Mouse (Mus musculus) forebrain, postnatal 0 days (tissue): ENCODE measurements around the gene Enpep. TPM values are rescaled to one million over a fixed set of nuclear protein-coding genes. Genes with fewer than 3 reads are reported as not detected.

Experiments
- ATAC-seq: fragments of 200-750 bp; cut with Nextera tagmentation; 2 replicates; pipeline ENCODE4 v1.8.0; 2017; ENCODE audit warnings: mild to moderate bottlenecking, moderate library complexity
- DNase-seq: peaks from one replicate; pipeline ENCODE4 v3.0.0-alpha.2; 2015
- H3K27ac ChIP-seq: fragments of 300-500 bp; sonication (generic); 2 replicates; pipeline ENCODE4 v1.5.1; 2014; ENCODE audit warnings: low read depth, mild to moderate bottlenecking, antibody characterized with exemption, low read length, moderate library complexity, mixed read lengths
- H3K27me3 ChIP-seq: fragments of 300-500 bp; sonication (generic); 2 replicates; pipeline ENCODE4 v1.6.1; 2014; ENCODE audit warnings: mild to moderate bottlenecking, low read length, mixed read lengths; ENCODE audit not compliant: insufficient read depth
- H3K36me3 ChIP-seq: fragments of 300-500 bp; sonication (generic); 2 replicates; pipeline ENCODE4 v1.6.1; 2014; ENCODE audit warnings: mild to moderate bottlenecking, moderate library complexity; ENCODE audit not compliant: insufficient read depth
- H3K4me1 ChIP-seq: fragments of 300-500 bp; sonication (generic); 2 replicates; pipeline ENCODE4 v1.6.1; 2014; ENCODE audit warnings: antibody characterized with exemption; ENCODE audit not compliant: insufficient read depth
- H3K4me2 ChIP-seq: fragments of 300-500 bp; sonication (generic); 2 replicates; pipeline ENCODE4 v1.6.1; 2014; ENCODE audit warnings: low read depth, mild to moderate bottlenecking, moderate library complexity
- H3K4me3 ChIP-seq: fragments of 300-500 bp; sonication (generic); 2 replicates; pipeline ENCODE4 v1.5.1; 2014; ENCODE audit warnings: low read depth, low read length, mixed read lengths
- H3K9ac ChIP-seq: fragments of 300-500 bp; sonication (generic); 2 replicates; pipeline ENCODE4 v1.6.1; 2014; ENCODE audit warnings: mild to moderate bottlenecking
- H3K9me3 ChIP-seq: fragments of 300-500 bp; sonication (generic); 2 replicates; pipeline ENCODE4 v1.6.1; 2016; ENCODE audit warnings: low read length
- CTCF ChIP-seq: sonication (generic); IDR thresholded peaks from 2 replicates; pipeline ENCODE4 v1.5.1; 2016; ENCODE audit warnings: antibody characterized with exemption, control low read depth, low read depth
- WGBS: fragments of 180-500 bp; shearing (Covaris S2); extraction: QIAGEN DNeasy Blood & Tissue Kit; methylation state at CpG from one replicate; pipeline ENCODE4 v1.1.7; 2014; 5-methylcytosine and 5-hydroxymethylcytosine counted together
- polyA plus RNA-seq: library from polyadenylated mRNA; unstranded; fragments of >200 nt; fragmentation: Nextera tagmentation; extraction: Ambion mirVana; gene quantifications from 2 replicates; pipeline ENCODE4 v1.2.1, GENCODE M21; 2015
- total RNA-seq: library from RNA; depleted of rRNA; stranded (reverse); fragments of >200 nt; gene quantifications from 2 replicates; pipeline ENCODE4 v1.2.3, GENCODE M21; 2014

Enpep gene
- total and polyA plus RNA-seq, 2 experiments from 2014 or later: 1.5 to 5.7 TPM

- H3K27me3 ChIP-seq: no peaks in the 10 kb centered on the region
- H3K4me3 ChIP-seq: no peak overlapping the region
- no peak overlapping the region for H3K9ac ChIP-seq
- no peaks in the 10 kb centered on the region for H3K4me1 ChIP-seq
- no peaks in the 10 kb centered on the region for H3K9me3 ChIP-seq
- no peak overlapping the region for H3K27ac ChIP-seq
- WGBS: 95% methylated on average over 8 of the region's 8 CpGs
- TF ChIP-seq CTCF: no peak
- DNase-seq (no peak), ATAC-seq (no peak)
- H3K36me3 ChIP-seq: no peaks in the 10 kb centered on the region
- H3K4me2 ChIP-seq: no peak overlapping the region
These were observed 20.0 kb downstream of the Enpep start for GRCm38 (mm10) chr3:129312511-129312910.

DNA sequence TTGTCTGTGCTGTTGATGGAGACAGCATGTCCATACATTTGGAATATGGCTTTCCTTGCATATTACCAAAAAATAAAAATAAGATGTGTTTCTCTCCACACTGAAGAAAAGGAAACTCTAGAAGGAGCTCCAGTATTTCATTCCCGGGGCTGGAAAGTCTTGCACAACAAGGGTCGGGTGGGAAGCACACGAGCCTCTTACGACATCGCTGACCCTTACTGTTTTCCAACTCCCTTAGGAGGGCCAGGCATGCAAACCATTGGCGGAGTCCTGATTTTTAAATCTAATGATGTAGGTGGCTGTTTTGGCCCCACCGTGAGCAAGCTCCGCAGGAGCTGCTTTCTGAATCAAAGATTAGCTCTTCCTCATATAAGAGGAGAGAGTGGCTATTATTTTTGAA, 20.6 kb downstream of the Enpep start:
- Histone ChIP-seq H3K4me3 (no peak overlapping the region), H3K4me1 (no peaks in the 10 kb centered on the region), H3K27me3 (no peaks in the 10 kb centered on the region), H3K27ac (no peak overlapping the region), H3K36me3 (no peaks in the 10 kb centered on the region), H3K9me3 (no peaks in the 10 kb centered on the region), H3K9ac (no peak overlapping the region), H3K4me2 (no peak overlapping the region)
- no peak for DNase-seq
- no peak for ATAC-seq
- 84% methylated on average over 8 of the region's 8 CpGs for WGBS
- TF ChIP-seq CTCF: no peak

GRCm38 (mm10) chr3:129309926-129310325, 22.6 kb downstream of the Enpep start:
- Histone ChIP-seq H3K9ac (no peak overlapping the region), H3K27ac (no peak overlapping the region), H3K4me1 (no peaks in the 10 kb centered on the region), H3K4me3 (no peak overlapping the region), H3K9me3 (no peaks in the 10 kb centered on the region), H3K27me3 (no peaks in the 10 kb centered on the region), H3K4me2 (no peak overlapping the region), H3K36me3 (no peaks in the 10 kb centered on the region)
- WGBS: 47% methylated on average over 5 of the region's 5 CpGs
- no peak for DNase-seq
- TF ChIP-seq CTCF: no peak
- no peak for ATAC-seq

GRCm38 (mm10) chr3:129308876-129309275, 23.6 kb downstream of the Enpep start:
- ATAC-seq: peak; percentile 73
- H3K4me2 ChIP-seq: no peak overlapping the region
- H3K27me3 ChIP-seq: no peaks in the 10 kb centered on the region
- no peaks in the 10 kb centered on the region for H3K4me1 ChIP-seq
- peak; percentile 67 for TF ChIP-seq CTCF
- 55% methylated on average over 9 of the region's 9 CpGs for WGBS
- H3K27ac ChIP-seq: no peak overlapping the region
- no peaks in the 10 kb centered on the region for H3K36me3 ChIP-seq
- H3K9me3 ChIP-seq: no peaks in the 10 kb centered on the region
- H3K9ac ChIP-seq: no peak overlapping the region
- peak; percentile 59 for DNase-seq
- no peak overlapping the region for H3K4me3 ChIP-seq

DNA sequence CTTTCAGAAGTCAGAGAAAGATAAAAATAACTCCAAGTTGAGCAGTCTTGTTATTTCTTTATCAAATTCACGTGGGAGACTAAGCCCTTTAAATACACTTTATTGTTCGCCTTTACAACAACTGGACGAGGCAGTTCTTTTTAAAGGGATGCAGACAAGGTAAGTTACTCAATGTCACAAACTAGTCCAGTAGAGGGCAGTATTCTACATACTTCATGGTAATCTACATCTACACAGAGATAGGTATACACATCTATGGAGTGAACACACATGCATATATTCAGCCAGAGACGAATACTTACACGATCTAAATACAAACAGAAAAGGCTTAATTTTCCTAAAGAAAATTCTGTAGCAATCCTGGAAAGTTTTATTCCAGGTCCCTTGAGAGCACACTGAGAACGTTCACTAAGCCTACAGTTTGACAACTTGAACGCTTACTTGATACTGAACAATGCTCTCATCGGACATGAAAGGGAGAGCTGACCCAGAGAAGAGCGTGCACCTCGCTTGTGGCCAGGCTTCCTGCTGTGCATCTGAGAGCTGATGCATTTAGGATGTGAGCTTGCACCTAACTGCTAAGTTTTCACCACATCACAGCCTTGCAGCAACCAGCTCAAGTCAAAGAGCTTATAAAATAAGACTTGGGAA, 24.3 kb downstream of the Enpep start:
- Histone ChIP-seq H3K36me3 (no peaks in the 10 kb centered on the region), H3K4me3 (no peak overlapping the region), H3K9me3 (no peaks in the 10 kb centered on the region), H3K4me1 (no peaks in the 10 kb centered on the region), H3K27me3 (no peaks in the 10 kb centered on the region), H3K27ac (no peak overlapping the region), H3K4me2 (no peak overlapping the region), H3K9ac (no peak overlapping the region)
- DNase-seq (peak; percentile 66), ATAC-seq (peak; percentile 78)
- TF ChIP-seq CTCF: peak; percentile 74
- 29% methylated on average over 10 of the region's 10 CpGs for WGBS

DNA sequence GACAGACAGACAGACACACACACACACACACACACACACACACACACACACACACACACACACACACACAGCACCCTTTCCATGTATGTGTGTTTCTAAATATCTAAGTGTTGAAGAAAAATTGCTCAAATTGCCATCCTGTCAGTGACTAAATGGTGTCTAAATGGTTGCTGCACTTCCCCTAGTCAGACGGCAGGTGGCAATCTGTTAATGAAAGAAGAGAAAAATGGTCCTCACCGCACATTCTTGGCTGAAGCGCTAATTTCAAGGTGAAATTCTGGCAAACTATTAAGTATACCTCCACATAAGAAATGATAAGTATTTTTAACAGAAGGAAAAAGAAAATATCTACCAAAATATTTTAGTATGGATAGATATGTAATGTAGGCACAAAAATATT, 28.6 kb downstream of the Enpep start:
- H3K4me2 ChIP-seq: no peak overlapping the region
- H3K9me3 ChIP-seq: no peaks in the 10 kb centered on the region
- H3K4me3 ChIP-seq: no peak overlapping the region
- H3K27ac ChIP-seq: no peak overlapping the region
- TF ChIP-seq CTCF: peak; percentile 86
- no peak overlapping the region for H3K9ac ChIP-seq
- peak; percentile 78 for DNase-seq
- peak; percentile 52; the same call in 1 of the 2 replicates for ATAC-seq
- 6% methylated on average over 3 of the region's 3 CpGs for WGBS
- no peaks in the 10 kb centered on the region for H3K36me3 ChIP-seq
- H3K4me1 ChIP-seq: no peaks in the 10 kb centered on the region
- H3K27me3 ChIP-seq: no peaks in the 10 kb centered on the region

DNA sequence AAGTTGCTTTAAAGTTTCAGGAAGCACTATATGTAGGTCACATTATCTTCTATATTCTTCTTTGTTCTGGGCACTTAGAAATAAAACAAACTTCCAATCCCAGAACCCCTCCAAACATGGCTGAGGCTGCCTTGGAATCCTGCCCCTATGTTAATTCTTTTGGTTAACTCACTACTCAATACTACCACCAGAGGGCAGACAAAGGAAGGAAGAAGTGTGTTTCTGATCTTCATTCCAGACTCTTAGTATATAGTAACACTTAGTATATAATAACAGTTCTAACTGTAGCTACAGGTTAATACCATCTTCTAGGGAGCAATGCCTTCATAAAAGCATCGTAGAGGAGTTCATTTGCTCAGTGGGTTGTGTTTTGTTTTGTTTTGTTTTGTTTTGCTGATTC, 32.6 kb downstream of the Enpep start:
- DNase-seq: peak; percentile 72
- no peak overlapping the region for H3K4me2 ChIP-seq
- no peak overlapping the region for H3K9ac ChIP-seq
- no peaks in the 10 kb centered on the region for H3K27me3 ChIP-seq
- peak; percentile 53; the same call in 1 of the 2 replicates for ATAC-seq
- H3K4me3 ChIP-seq: no peak overlapping the region
- H3K36me3 ChIP-seq: no peaks in the 10 kb centered on the region
- H3K9me3 ChIP-seq: no peaks in the 10 kb centered on the region
- no peaks in the 10 kb centered on the region for H3K4me1 ChIP-seq
- peak; percentile 82 for TF ChIP-seq CTCF
- WGBS: 69% methylated on average over 1 of the region's 1 CpGs
- H3K27ac ChIP-seq: no peak overlapping the region

- TF ChIP-seq CTCF: no peak
- H3K4me1 ChIP-seq: no peaks in the 10 kb centered on the region
- no peak overlapping the region for H3K4me3 ChIP-seq
- no peaks in the 10 kb centered on the region for H3K36me3 ChIP-seq
- H3K9me3 ChIP-seq: no peaks in the 10 kb centered on the region
- ATAC-seq: no peak
- no peak overlapping the region for H3K27ac ChIP-seq
- H3K9ac ChIP-seq: no peak overlapping the region
- no peak for DNase-seq
- no peak overlapping the region for H3K4me2 ChIP-seq
- no peaks in the 10 kb centered on the region for H3K27me3 ChIP-seq
- WGBS: 84% methylated on average over 8 of the region's 8 CpGs
These were observed 33.9 kb downstream of the Enpep start for GRCm38 (mm10) chr3:129298606-129299005.
